Mouse (Mus musculus): ENCODE measurements around the gene Ccl20.
A peak's percentile ranks its signal among the peaks of the same experiment; 100 is the strongest.

Gene Ccl20

DNA sequence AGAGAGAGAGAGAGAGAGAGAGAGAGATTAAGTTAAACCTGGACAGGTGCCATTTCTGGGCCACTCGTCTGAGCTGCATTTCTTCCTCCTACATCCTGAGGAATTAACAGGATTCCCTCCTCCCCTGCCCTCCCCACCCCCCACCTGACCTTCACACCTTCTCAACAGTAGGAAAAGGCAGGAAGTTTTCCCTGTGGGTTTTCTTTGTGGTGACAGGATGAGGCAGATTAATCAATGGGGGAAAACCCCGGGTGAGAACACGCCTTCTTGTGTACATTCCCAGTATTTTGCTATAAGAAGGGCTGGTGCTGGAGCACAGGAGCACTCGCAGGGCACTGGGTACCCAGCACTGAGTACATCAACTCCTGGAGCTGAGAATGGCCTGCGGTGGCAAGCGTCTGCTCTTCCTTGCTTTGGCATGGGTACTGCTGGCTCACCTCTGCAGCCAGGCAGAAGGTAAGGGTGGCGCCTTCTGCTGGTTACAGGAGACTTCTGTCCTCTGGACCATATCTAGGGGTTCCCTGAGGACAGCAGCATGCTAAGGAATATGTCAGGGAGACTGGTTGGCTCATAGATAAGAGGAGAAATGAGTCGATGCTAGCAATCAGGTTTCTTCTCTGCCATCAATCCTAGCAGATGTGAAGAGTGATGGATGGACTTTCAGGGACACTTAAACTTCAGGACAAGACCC lies at the start of gene Ccl20:
Gene Ccl20, plus strand, starts transcription at position 320 of the 691 bp plus-strand sequence.
- no peak for DNase-seq

DNA sequence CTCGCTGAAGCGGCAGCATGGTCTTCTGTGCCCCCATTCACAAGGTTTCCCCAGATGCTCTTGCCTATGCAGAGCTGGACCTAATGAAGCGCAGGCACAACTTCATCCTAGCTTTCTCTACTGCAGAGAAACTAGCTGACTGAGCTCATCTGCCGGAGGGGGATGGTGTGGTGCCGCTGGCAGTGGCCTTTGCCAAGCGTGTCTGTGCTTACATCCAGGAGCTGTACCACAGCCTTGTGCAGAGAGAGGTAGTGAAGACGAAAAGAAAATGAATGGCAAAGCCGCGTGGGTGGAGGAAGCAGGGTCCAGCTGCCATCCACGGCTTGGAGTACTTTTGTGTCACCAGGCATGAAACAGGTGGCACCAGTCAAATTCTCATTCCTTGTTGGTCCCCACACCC lies 49.4 kb upstream of the Ccl20 start:
- DNase-seq: no peak

DNA sequence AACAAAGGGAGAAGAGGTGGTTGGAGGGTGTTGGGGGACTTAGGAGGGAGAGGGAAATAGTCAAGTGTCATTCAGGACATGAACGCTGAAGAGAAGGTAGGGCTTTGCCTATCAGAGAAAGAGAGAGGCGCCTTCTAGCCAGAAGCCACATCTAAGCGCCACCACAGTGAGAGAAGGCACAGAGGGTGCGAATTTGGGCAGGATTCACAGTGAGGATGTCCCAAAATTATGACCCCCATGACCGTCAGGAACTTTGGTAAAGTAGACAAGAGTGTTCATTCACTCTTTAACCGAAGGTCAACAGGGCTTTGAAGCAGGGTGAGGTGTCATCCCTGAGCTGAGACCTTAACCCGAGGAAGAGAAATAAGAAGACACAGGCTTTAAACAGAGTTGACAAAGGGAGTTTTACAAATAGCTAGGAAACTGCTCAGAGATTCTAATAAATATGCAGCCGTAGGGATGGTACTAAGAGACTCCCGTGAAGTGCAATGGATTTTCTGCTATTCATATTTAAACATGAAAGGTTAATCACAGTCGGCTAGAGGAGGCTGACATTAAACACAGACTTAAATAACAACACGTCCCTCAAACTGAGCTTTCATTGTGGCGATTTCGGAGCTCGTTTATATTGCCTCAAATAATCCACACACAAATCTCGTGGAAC lies 40.9 kb upstream of the Ccl20 start:
- no peak for DNase-seq

DNA sequence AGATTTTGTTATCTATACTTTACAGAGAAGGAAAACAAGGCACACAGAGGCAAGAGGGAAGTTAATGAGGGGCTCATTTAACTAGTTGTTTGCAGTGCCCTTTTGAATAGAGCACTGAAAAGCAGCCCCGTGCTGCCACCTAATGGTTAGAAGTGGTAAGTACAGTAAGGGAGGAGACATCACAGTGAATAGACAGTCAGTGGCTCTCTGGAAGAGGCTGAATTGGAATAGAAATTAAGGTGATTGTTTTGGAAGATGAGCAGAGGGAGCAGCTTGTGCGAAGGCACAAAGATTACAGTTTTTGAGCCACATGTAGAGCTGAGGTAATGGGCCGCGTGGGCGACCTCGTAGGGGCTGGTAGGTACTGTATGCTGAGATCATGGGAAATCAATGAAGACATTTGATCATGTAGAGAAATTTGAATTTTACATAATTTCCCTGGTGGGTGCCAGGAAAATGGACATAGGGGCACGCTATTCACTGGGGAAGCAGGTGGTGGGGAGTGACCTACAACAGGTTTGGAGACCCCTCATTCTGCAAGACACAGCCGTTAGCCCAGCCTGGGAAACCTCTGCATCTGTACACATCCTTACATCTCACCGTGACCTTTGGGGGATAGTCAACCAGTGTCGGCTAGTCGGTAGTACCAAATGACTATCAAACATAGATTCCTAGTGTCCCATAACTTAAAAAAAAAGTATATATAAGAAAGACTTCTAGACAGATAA lies 40.2 kb upstream of the Ccl20 start:
- no peak for DNase-seq

DNA sequence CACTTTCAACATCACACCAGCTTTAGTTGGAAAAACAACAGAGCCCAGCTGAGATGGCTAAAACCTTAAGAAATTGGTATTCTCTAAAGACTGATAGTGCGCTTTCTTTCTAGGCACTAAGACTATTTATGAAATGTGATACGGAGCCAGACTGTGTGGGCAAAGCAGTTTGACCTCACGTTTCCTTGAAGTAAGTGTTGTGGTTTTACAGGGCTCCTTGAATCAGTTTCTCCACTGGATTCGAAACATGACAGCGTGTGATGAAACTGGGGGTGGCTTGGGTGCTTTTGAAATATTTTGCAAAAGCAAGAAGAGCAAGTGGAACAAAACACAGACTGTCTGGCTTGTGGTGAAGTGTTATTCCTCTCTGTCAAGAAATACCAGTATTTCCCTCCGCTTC lies 39.5 kb upstream of the Ccl20 start:
- no peak for DNase-seq

DNA sequence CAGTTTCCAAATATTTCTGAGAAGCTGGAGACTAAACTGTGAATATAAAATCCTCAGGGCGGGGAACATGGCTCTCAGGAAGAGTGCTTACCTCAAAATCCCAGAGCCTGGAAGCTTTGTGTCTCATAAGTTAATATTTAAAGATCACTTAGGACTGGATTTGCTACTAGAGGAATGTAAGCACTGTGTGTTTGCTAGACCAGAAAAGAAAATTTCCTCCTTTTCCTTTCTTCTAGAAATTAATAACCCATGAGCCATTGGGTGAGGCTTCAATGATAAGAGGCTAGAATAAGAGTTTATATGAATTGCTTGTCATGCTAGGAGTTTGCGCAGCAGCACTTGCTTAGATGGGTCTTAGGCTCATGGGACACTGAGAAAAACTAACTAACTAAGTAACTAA lies 31.8 kb upstream of the Ccl20 start:
- DNase-seq: no peak

DNA sequence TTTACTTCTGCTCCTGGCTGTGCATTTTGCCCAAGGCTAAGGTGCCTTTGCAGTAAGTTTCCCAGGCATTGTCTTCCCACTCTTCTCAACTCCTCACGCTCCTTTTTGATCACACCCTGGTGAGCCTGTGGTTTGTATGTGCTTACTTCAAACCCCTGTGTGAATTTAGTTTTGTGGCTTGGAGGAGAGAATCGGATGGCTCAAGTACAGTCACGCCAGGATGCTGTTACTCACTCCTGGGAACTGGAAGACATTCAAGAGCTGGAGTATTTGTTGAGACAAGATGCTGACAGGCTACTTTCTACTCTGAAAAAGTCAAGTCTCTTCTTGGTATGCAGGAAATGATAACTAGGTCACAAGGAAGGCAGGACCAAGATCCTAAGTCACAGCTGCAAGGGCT lies 25.3 kb upstream of the Ccl20 start:
- no peak for DNase-seq

DNA sequence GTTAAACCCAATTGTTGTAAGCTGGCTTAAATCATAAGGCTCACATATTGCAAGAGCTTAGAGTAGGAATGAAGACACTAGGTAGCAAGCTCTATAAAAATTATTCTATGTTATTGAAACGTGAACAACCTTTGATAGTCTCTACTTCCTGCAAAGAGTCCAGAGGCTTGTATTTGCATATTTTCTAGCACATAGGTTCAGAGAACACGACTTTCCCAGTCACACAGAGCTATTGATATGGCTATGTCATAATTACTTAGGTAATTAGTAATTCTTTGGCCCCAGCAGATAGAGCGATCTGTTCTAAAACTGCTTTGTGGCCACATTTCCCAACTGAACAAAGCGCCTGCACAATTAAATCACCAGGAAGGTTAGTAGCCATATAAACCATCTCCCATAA lies 19.6 kb upstream of the Ccl20 start:
- DNase-seq: no peak

DNA sequence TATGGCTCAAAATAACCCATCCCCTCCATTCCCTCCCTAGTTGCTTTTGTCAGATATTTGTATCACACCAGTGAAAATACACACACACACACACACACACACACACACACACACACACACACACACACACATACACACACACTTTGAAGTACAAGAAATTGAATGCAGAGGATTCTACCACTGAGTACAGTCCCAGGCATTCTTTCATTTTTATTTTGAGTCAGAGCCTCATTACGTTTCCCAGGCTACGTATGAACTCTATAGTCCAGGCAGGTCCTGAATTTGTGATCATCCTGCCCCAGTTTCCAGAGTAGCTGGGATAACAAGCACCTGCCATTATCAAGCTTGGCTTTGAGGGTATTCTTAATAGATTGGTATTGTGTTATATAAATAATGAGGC lies 17.4 kb upstream of the Ccl20 start:
- DNase-seq: no peak

DNA sequence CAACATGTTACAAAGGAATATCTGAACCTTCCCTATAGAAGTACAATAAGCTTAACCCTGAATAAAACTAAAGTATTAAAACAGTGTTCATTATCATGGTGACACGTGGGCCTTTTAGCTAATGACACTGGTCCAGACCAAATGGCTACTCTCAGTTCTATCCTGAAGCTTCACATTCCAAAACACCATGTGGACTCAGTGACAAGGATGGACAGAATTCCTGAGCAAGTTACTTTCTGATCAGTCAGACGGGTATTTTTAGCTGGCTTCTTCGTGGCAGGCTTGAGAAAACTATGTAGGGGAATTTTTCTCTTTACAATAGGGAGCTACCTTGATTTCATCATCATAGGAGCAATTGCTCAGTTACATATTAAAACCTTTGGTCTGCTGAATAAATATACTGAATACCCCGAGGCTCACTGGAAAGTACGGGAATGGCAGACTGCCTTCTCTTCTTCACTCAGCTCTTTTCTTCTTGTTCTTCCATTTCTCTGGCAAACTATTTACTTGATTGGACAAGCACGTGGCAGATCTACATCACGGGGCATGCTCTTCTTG lies 16.9 kb upstream of the Ccl20 start:
- DNase-seq: no peak

DNA sequence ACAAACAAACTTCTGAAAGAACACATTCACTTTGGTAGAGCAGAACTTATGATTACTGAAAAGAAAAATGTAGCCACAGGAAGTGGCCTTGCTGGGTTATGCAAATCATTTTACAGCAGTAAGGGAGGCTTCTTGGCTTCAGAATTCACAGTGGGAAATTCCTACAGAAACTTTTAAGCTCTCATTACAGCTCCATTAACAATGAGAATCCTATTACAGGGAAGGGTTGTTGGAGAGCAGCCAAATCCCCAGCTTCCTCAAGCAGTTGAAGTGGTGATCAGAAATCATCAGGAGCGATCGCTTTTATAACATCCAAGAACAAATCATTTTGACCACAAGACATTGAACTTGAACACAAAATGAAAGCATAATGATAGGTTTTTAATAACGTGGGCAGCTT lies 14.7 kb upstream of the Ccl20 start:
- no peak for DNase-seq

DNA sequence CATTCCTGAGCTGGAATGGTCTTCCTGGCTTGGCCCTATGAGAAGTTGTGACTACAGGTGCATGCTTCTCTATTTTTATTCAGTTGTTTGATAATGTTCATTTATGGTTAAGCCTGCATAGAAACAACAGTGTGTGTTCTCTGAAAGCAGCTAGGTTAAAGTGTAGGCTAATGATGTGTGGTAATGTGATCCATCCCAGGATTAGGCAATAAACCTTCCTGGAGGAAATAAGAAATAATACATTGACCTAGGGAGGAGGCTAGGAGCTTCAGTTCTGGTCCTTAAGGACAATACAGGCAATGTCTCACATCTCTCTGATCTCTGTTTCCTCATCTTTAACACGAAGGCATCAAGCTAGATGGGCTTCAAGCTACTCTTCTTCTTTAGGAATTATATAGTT lies 11.1 kb upstream of the Ccl20 start:
- DNase-seq: no peak

DNA sequence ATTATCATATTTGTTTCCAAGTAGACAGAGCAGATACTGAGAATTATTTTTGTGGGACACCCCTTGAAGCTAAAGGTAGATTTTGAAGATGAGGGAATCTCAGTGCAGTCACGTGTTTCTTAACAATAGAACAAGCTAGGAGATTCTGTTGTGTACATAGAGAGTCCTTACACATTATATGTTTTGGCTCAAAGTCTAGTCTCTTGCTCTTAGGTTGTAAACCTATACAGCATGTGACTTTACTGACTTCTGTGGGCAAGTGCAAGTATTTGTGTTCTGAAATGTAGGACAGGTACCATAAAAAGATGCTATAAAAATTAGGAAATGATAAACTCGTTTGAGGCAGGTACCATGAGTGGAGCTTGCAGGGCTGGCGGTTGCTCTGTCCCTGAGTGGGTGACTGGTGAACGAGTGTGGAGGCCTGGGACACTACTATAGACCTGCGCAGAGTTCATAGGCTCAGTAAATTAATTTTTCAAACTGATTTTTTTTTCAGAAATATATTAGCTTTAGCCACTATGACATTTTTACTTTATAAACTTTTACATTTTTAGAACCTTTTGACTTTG lies 9.1 kb upstream of the Ccl20 start:
- DNase-seq: no peak

DNA sequence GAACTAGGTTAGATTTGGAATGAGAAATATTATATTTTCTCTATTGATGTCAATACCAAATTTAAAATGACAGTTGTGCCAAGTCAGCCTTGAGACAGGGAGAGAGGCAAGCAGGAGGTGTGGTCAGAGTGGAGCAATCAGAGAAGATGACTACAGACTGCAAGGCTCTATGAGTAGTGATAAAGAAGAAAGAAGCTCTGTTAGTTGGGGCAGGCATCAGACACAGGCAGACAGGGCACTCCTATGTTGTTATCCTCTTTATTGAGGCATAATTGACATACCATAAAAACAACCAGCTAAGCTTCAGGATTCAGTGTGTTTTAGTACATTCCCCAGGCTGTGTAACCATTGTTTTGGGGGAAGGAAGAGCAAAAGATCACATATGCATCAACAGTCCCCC lies 5.6 kb upstream of the Ccl20 start:
- DNase-seq: no peak

DNA sequence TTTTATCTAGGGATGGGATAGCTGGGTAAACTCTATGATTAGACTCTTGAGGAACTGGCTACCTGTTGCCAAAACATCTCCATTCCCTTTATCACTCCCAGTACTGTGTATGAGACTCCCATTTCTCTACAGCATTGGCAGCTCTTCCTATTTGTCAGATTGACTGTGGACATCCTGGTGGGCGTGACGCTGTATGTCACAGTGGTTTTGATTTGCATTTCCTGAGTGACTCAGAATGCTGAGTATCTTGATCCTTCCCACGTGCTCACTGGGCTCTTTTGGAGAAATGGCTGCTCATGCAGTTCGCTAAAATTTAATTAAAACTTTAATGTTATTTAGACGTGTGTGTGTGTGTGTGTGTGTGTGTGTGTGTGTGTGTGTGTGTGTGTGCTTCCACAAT lies 4.8 kb upstream of the Ccl20 start:
- DNase-seq: no peak

DNA sequence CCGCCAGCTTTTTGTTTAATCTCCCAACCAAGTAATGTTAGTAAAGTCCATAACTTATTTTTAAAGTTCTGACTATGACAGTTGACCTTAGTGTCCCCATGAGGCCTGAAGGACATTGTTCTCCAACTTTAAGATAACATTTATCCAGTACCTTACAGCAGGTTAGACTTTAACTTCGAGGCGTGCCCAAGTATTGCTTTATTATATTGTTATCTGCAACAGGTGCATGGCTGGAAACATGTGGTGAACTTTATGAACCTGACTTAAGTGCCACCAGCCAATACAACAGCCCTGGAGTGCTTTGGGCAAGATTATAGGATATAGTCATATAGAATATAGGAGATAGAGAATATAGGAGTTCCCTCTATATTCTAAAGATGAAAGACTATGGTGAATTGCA lies 651 bp downstream of the Ccl20 start:
- DNase-seq: no peak

DNA sequence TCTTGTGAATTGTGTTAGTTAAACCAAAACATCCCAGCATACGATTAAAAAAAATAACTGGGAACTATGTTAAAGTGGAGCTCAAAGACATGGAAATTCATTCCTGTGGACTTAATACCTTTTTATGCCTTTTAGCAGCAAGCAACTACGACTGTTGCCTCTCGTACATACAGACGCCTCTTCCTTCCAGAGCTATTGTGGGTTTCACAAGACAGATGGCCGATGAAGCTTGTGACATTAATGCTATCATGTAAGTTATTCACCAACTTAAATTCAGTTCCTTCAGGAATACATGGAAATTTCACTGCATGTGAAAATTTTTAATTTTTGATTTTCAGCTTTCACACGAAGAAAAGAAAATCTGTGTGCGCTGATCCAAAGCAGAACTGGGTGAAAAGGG lies 1.1 kb downstream of the Ccl20 start:
- DNase-seq: peak; percentile 12

DNA sequence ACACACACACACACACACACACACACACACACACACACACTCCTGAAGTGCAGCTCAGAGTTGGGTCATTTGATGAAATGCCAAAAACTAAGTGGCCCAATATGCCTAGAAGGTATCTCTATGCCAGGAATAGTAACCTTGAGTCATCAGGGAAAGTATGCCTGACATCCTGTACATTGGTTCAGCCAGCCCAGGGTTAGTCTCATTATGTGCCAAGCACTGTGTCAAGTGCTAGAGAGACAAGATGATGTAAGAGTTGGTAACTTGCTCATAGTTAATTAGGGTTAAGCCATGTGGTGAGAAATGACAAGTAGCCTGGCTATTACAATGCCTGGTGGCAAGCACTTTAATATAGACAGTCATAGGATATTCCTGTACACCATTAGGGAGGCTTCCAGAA lies 3.3 kb downstream of the Ccl20 start:
- DNase-seq: no peak

DNA sequence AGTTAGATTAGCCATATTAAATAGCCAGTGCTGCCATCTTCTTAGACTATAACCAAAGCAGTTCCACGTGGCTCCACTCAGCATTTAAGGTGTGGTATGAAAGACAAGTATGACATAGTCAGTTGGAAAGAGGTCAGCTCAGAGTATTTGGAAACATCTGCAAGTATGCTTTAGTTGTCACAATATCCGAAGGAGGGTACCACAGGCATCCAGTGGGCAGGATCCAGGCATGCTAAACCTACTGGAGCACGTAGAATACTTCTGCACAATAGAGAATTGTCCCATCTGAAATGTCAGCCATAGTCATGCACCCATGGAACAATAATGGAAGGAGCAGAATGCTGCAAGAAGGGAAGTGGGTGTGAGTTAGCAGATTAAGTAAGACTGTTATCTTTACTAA lies 3.7 kb downstream of the Ccl20 start:
- no peak for DNase-seq

DNA sequence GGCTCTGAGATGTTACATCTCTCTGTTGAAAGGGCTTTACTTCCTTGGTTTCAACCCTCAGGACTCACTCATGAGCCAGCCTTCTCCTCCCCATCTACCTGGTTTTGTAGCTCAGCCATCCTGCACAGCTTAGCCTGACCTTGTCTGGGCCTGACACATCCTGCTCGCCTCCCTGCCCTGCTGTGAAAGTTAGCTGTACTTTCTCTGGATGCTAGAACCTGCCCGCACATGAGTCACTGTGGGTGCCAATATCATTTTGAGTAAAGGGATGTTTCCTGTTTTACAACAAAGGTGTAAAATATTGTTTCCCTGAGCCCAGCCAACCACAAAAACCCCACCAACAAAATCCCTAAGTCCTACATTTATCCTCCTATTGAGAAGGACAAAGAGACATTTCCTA lies 6.6 kb downstream of the Ccl20 start:
- no peak for DNase-seq

DNA sequence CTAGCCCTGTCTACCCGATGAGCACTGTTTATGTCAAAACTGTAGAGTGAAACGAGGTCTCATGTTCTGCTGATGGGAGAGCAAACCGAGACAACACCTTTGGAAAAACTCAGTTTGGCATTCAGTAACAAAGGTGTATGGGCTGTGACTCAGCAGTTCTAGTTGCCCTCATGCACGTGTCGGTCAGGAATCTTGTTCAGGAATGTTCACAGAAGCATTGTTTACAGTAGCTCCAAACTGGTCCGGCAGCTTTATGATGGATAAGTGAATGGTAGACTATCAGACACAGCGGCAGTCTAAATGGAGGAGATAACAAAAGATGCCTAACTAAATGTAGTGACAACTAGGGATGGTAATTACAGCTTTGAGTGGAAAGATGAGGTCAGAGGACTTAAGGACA lies 19.3 kb downstream of the Ccl20 start:
- DNase-seq: no peak

DNA sequence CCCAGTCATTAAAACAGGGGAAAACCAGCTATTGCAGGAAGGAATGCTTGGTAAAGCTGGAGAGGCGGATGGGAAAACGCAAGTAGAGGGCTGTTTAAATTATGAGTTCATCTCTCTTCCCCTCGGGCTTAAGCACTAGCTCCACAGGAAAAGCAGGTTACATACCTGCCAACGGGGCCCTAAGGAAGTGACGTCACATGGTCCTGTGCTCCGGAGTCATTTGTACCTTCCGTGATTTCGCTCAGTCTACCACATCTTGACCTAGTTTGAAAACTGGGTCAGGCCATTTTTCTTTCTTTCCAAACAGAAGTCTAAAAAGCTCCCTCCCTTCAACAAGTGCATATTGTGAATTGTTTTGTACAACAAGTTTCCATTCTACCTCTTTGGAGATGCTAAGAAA lies 21.3 kb downstream of the Ccl20 start:
- no peak for DNase-seq

DNA sequence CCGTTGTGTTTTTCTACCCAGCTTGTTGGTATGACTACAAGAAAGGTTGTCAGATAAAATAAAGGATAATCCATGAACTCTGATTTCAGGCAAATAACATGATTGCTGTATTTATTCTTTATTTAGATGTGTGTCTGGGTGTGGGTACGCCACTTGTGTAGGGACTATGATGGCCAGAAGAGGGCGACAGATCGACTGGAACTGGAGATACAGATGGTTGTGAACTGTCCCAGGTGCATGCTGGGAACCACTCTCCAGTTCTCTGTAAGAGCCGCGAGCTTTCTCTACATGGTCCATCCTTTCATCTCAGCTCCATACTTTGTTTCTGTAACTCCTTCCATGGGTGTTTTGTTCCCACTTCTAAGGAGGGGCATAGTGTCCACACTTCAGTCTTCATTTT lies 22.2 kb downstream of the Ccl20 start:
- no peak for DNase-seq

DNA sequence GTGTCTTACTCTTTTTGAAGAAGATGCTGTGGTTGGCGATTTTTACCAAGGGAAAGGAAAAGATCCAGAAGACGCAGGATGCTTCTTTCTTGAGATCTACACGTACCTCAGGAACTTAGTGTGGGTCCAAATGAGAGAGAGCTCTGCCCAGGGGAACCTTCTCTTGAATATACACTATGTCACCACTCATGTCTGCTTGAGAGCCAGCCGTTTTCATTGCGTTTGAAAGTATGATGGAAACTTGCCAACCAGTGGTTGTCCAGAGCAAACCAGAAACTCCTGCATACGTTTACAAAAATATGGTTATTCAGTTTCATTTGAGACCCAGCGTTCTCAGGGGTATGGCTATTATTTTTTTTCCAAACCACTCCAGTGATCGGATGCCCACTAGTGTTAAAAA lies 24.9 kb downstream of the Ccl20 start:
- DNase-seq: no peak
